Mouse (Mus musculus): Measurements from ENCODE around the gene Qser1. TPM values are rescaled to one million over a fixed set of nuclear protein-coding genes. Genes with fewer than 3 reads are reported as not detected.
A peak's percentile ranks its signal among the peaks of the same experiment; 100 is the strongest.

Qser1 gene
- polyA plus RNA-seq, 1 experiment from 2014 or later = 9.0 TPM

- H3K9me3 ChIP-seq (ENCODE audit: low read length) = no peaks in the 10 kb centered on the region
- no peaks in the 10 kb centered on the region for H3K27me3 ChIP-seq (ENCODE audit: insufficient read depth, low read length)
- WGBS = 27% methylated on average over 7 of the region's 7 CpGs
- H3K27ac ChIP-seq (ENCODE audit: low read length) = no peak overlapping the region
- no peak for ATAC-seq (ENCODE audit: low FRiP score, low TSS enrichment)
- no peaks in the 10 kb centered on the region for H3K36me3 ChIP-seq (ENCODE audit: insufficient read depth, low read length)
- peak overlapping the region; percentile 78 for H3K4me3 ChIP-seq (ENCODE audit: low read length)
- H3K9ac ChIP-seq (replicated peaks; ENCODE audit: low read length) = 0 out of 2 replicates have a peak overlapping the region, but pooled peaks have one; percentile 13
- peak overlapping the region; percentile 85 for H3K4me2 ChIP-seq (replicated peaks; ENCODE audit: low read depth, low read length)
- H3K4me1 ChIP-seq (ENCODE audit: insufficient read depth, low read length) = peaks cover 37% of the 10 kb centered on the region
These were observed 75.4 kb downstream of the Qser1 start for GRCm38 (mm10) chr2:104741015-104741758.

- Histone ChIP-seq H3K4me1 (ENCODE audit: insufficient read depth, low read length) (peaks cover 39% of the 10 kb centered on the region), H3K4me2 (replicated peaks; ENCODE audit: low read depth, low read length) (peak overlapping the region; percentile 85), H3K27ac (ENCODE audit: low read length) (no peak overlapping the region), H3K9me3 (ENCODE audit: low read length) (no peaks in the 10 kb centered on the region), H3K9ac (replicated peaks; ENCODE audit: low read length) (no peak overlapping the region), H3K4me3 (ENCODE audit: low read length) (0 out of 2 replicates have a peak overlapping the region, but pooled peaks have one; percentile 78), H3K27me3 (ENCODE audit: insufficient read depth, low read length) (no peaks in the 10 kb centered on the region), H3K36me3 (ENCODE audit: insufficient read depth, low read length) (no peaks in the 10 kb centered on the region)
- WGBS = 36% methylated on average over 7 of the region's 7 CpGs
- no peak for ATAC-seq (ENCODE audit: low FRiP score, low TSS enrichment)
These were observed 76.2 kb downstream of the Qser1 start for GRCm38 (mm10) chr2:104740248-104740949.

- no peak for ATAC-seq (ENCODE audit: low FRiP score, low TSS enrichment)
- no peak overlapping the region for H3K4me3 ChIP-seq (ENCODE audit: low read length)
- H3K36me3 ChIP-seq (ENCODE audit: insufficient read depth, low read length) = no peaks in the 10 kb centered on the region
- no peaks in the 10 kb centered on the region for H3K9me3 ChIP-seq (ENCODE audit: low read length)
- H3K9ac ChIP-seq (replicated peaks; ENCODE audit: low read length) = no peak overlapping the region
- WGBS = 94% methylated on average over 2 of the region's 2 CpGs
- no peak overlapping the region for H3K4me2 ChIP-seq (replicated peaks; ENCODE audit: low read depth, low read length)
- peaks cover 39% of the 10 kb centered on the region for H3K4me1 ChIP-seq (ENCODE audit: insufficient read depth, low read length)
- no peak overlapping the region for H3K27ac ChIP-seq (ENCODE audit: low read length)
- H3K27me3 ChIP-seq (ENCODE audit: insufficient read depth, low read length) = no peaks in the 10 kb centered on the region
These were observed 76.9 kb downstream of the Qser1 start for GRCm38 (mm10) chr2:104739691-104740090.

GRCm38 (mm10) chr2:104736241-104736640 lies 80.3 kb downstream of the Qser1 start:
- Histone ChIP-seq H3K4me1 (ENCODE audit: insufficient read depth, low read length) (peaks cover 27% of the 10 kb centered on the region), H3K9me3 (ENCODE audit: low read length) (no peaks in the 10 kb centered on the region), H3K4me2 (replicated peaks; ENCODE audit: low read depth, low read length) (no peak overlapping the region), H3K9ac (replicated peaks; ENCODE audit: low read length) (no peak overlapping the region), H3K36me3 (ENCODE audit: insufficient read depth, low read length) (no peaks in the 10 kb centered on the region), H3K4me3 (ENCODE audit: low read length) (no peak overlapping the region), H3K27me3 (ENCODE audit: insufficient read depth, low read length) (no peaks in the 10 kb centered on the region), H3K27ac (ENCODE audit: low read length) (no peak overlapping the region)
- ATAC-seq (ENCODE audit: low FRiP score, low TSS enrichment) = no peak
- 60% methylated on average over 7 of the region's 7 CpGs for WGBS

GRCm38 (mm10) chr2:104732562-104733256 lies 83.9 kb downstream of the Qser1 start:
- H3K4me1 ChIP-seq (ENCODE audit: insufficient read depth, low read length) = peaks cover 13% of the 10 kb centered on the region
- WGBS = 62% methylated on average over 7 of the region's 7 CpGs
- no peak overlapping the region for H3K4me2 ChIP-seq (replicated peaks; ENCODE audit: low read depth, low read length)
- H3K36me3 ChIP-seq (ENCODE audit: insufficient read depth, low read length) = no peaks in the 10 kb centered on the region
- no peak overlapping the region for H3K4me3 ChIP-seq (ENCODE audit: low read length)
- H3K9me3 ChIP-seq (ENCODE audit: low read length) = no peaks in the 10 kb centered on the region
- no peak for ATAC-seq (ENCODE audit: low FRiP score, low TSS enrichment)
- no peaks in the 10 kb centered on the region for H3K27me3 ChIP-seq (ENCODE audit: insufficient read depth, low read length)
- no peak overlapping the region for H3K9ac ChIP-seq (replicated peaks; ENCODE audit: low read length)
- H3K27ac ChIP-seq (ENCODE audit: low read length) = no peak overlapping the region

- Histone ChIP-seq H3K4me3 (ENCODE audit: low read length) (no peak overlapping the region), H3K4me1 (ENCODE audit: insufficient read depth, low read length) (peaks cover 13% of the 10 kb centered on the region), H3K27ac (ENCODE audit: low read length) (no peak overlapping the region), H3K36me3 (ENCODE audit: insufficient read depth, low read length) (0 out of 2 replicates have a peak, but pooled peaks cover under 1% of the 10 kb centered on the region), H3K9ac (replicated peaks; ENCODE audit: low read length) (no peak overlapping the region), H3K27me3 (ENCODE audit: insufficient read depth, low read length) (no peaks in the 10 kb centered on the region), H3K9me3 (ENCODE audit: low read length) (no peaks in the 10 kb centered on the region), H3K4me2 (replicated peaks; ENCODE audit: low read depth, low read length) (no peak overlapping the region)
- ATAC-seq (ENCODE audit: low FRiP score, low TSS enrichment) = no peak
- WGBS = 63% methylated on average over 9 of the region's 9 CpGs
These were observed 84.5 kb downstream of the Qser1 start for GRCm38 (mm10) chr2:104732033-104732444.

- no peak overlapping the region for H3K4me2 ChIP-seq (replicated peaks; ENCODE audit: low read depth, low read length)
- no peak overlapping the region for H3K4me3 ChIP-seq (ENCODE audit: low read length)
- no peak overlapping the region for H3K9ac ChIP-seq (replicated peaks; ENCODE audit: low read length)
- H3K27me3 ChIP-seq (ENCODE audit: insufficient read depth, low read length) = no peaks in the 10 kb centered on the region
- no peak for ATAC-seq (ENCODE audit: low FRiP score, low TSS enrichment)
- H3K36me3 ChIP-seq (ENCODE audit: insufficient read depth, low read length) = 0 out of 2 replicates have a peak, but pooled peaks cover 4% of the 10 kb centered on the region
- peaks cover 5% of the 10 kb centered on the region; the same call in 1 of the 2 replicates for H3K4me1 ChIP-seq (ENCODE audit: insufficient read depth, low read length)
- no peaks in the 10 kb centered on the region for H3K9me3 ChIP-seq (ENCODE audit: low read length)
- 71% methylated on average over 1 of the region's 1 CpGs for WGBS
- no peak overlapping the region for H3K27ac ChIP-seq (ENCODE audit: low read length)
These were observed 89.2 kb downstream of the Qser1 start for GRCm38 (mm10) chr2:104727369-104727768.

- Histone ChIP-seq H3K4me1 (ENCODE audit: insufficient read depth, low read length) (no peaks in the 10 kb centered on the region), H3K36me3 (ENCODE audit: insufficient read depth, low read length) (0 out of 2 replicates have a peak, but pooled peaks cover 3% of the 10 kb centered on the region), H3K4me2 (replicated peaks; ENCODE audit: low read depth, low read length) (no peak overlapping the region), H3K27me3 (ENCODE audit: insufficient read depth, low read length) (no peaks in the 10 kb centered on the region), H3K27ac (ENCODE audit: low read length) (no peak overlapping the region), H3K4me3 (ENCODE audit: low read length) (no peak overlapping the region), H3K9ac (replicated peaks; ENCODE audit: low read length) (no peak overlapping the region), H3K9me3 (ENCODE audit: low read length) (no peaks in the 10 kb centered on the region)
- ATAC-seq (ENCODE audit: low FRiP score, low TSS enrichment) = no peak
- 39% methylated on average over 3 of the region's 3 CpGs for WGBS
These were observed 94.5 kb downstream of the Qser1 start for GRCm38 (mm10) chr2:104722021-104722420.

- no peaks in the 10 kb centered on the region for H3K9me3 ChIP-seq (ENCODE audit: low read length)
These were observed 98.7 kb downstream of the Qser1 start for GRCm38 (mm10) chr2:104717827-104718226.

More at GRCm38 (mm10) chr2:104717827-104718226, 98.7 kb downstream of the Qser1 start:
- Histone ChIP-seq H3K4me2 (replicated peaks; ENCODE audit: low read depth, low read length) (no peak overlapping the region), H3K4me1 (ENCODE audit: insufficient read depth, low read length) (no peaks in the 10 kb centered on the region), H3K36me3 (ENCODE audit: insufficient read depth, low read length) (no peaks in the 10 kb centered on the region), H3K4me3 (ENCODE audit: low read length) (no peak overlapping the region), H3K27me3 (ENCODE audit: insufficient read depth, low read length) (no peaks in the 10 kb centered on the region), H3K9ac (replicated peaks; ENCODE audit: low read length) (no peak overlapping the region), H3K27ac (ENCODE audit: low read length) (no peak overlapping the region)
- no peak for ATAC-seq (ENCODE audit: low FRiP score, low TSS enrichment)
- WGBS = 80% methylated on average over 4 of the region's 4 CpGs

All from kidney, embryonic 16.5 days (tissue).